Mouse (Mus musculus) stomach, postnatal 0 days (tissue): ENCODE measurements around the gene Tcf20.

Experiments used
- CTCF ChIP-seq: IDR thresholded peaks from 2 replicates; pipeline ENCODE4 v1.5.1; 2016; ENCODE audit warnings: antibody characterized with exemption, low read depth, mild to moderate bottlenecking, moderate library complexity
- EP300 ChIP-seq: optimal IDR thresholded peaks from 2 replicates; pipeline ENCODE3; 2016; ENCODE audit warnings: antibody characterized with exemption

DNA sequence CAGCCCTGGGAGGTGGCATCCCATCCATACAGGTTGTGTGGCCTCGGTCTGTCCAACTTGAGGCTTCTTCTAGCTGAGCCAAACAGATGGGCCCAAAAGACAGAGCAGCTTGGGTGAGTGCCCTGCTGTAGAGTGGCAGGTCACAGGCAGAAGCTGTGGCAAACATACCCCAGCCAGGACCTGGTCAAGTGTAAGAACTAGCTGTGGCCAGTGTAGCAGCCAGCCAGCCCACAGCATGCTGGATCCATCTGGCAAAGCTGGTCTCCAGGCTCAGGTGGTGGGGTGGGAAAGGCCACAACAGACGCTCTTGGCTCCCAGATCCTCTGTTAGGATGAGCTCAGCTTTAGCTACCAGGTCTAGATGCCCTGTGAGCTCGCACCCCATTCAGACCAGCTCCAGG lies 31.4 kb downstream of the Tcf20 start:
- TF ChIP-seq CTCF (no peak), EP300 (no peak)
